Mouse (Mus musculus) bone marrow macrophage, adult 2 months (primary cell): ENCODE measurements around the gene Tacstd2. TPM values are rescaled to one million over a fixed set of nuclear protein-coding genes. Genes with fewer than 3 reads are reported as not detected.
"Not testable (repeated sequence)": the region's sequence is repeated elsewhere in the genome, so short reads cannot be mapped to it uniquely, and the experiment has no call there.

ENCODE experiments used
- H3K27ac ChIP-seq: 2 replicates; pipeline ENCODE4 v1.5.1; 2012; ENCODE audit warnings: low read depth, low read length; ENCODE audit not compliant: insufficient read depth
- H3K4me1 ChIP-seq: 2 replicates; pipeline ENCODE4 v1.6.1; 2012; ENCODE audit warnings: low read length; ENCODE audit not compliant: control insufficient read depth, insufficient read depth
- H3K4me3 ChIP-seq: 2 replicates; pipeline ENCODE4 v1.5.1; 2012; ENCODE audit warnings: mild to moderate bottlenecking, low read length, moderate library complexity; ENCODE audit not compliant: insufficient read depth
- CTCF ChIP-seq: IDR thresholded peaks from 2 replicates; pipeline ENCODE4 v1.5.1; 2012; ENCODE audit warnings: low read depth, mild to moderate bottlenecking, low read length, moderate library complexity
- POLR2A ChIP-seq: IDR thresholded peaks from 2 replicates; pipeline ENCODE4 v1.6.1; 2012; ENCODE audit warnings: mild to moderate bottlenecking, low read depth, low read length, borderline replicate concordance
- polyA plus RNA-seq: library from polyadenylated mRNA; stranded (reverse); fragments of >200 nt; gene quantifications from 2 replicates; pipeline ENCODE4 v1.2.4, GENCODE M21; 2012; ENCODE audit not compliant: missing spikeins, insufficient read depth, insufficient read length

Gene Tacstd2
- polyA plus RNA-seq, 1 experiment: 0.32 TPM

- Histone ChIP-seq H3K27ac (no peak overlapping the region), H3K4me1 (no peaks in the 10 kb centered on the region), H3K4me3 (no peak overlapping the region)
- TF ChIP-seq CTCF (no peak), POLR2A (no peak)
Measured at GRCm38 (mm10) chr6:67526356-67526755, 9.2 kb downstream of the Tacstd2 start.

GRCm38 (mm10) chr6:67510752-67511151 is 24.8 kb downstream of the Tacstd2 start:
- H3K4me3 ChIP-seq: no peak overlapping the region
- H3K4me1 ChIP-seq: no peaks in the 10 kb centered on the region
- no peak overlapping the region for H3K27ac ChIP-seq
- no peak for TF ChIP-seq POLR2A
- TF ChIP-seq CTCF: no peak

GRCm38 (mm10) chr6:67501938-67502337 is 33.7 kb downstream of the Tacstd2 start:
- H3K27ac ChIP-seq, H3K4me1 ChIP-seq, H3K4me3 ChIP-seq: not testable (repeated sequence)

- no peak within 1 kb of the TSS for H3K27ac ChIP-seq
- TF ChIP-seq POLR2A (no peak), CTCF (no peak)
- H3K4me3 ChIP-seq: no peak within 1 kb of the TSS
- no peaks in the 10 kb centered on the region for H3K4me1 ChIP-seq
Measured at GRCm38 (mm10) chr6:67491755-67492154, 43.8 kb downstream of the Tacstd2 start, which contains the start of gene Il23r. Il23r (minus strand) TSS chr6:67491855.

Other genes starting within 250 kb of the Tacstd2 start
- 4.4 and 4.8 TPM in 2 replicates for gene Il12rb2, start 159.6 kb downstream of the Tacstd2 start, polyA plus RNA-seq
- not detected in 2 replicates for gene Il23r, start 43.9 kb downstream of the Tacstd2 start, polyA plus RNA-seq